Mouse (Mus musculus): ENCODE measurements around the gene Mtcp1. TPM values are rescaled to one million over a fixed set of nuclear protein-coding genes. Genes with fewer than 3 reads are reported as not detected.

Gene Mtcp1
- polyA plus RNA-seq (2015; fragmentation: Nextera tagmentation; extraction: Ambion mirVana) = 2.7 and 3.3 TPM in 2 replicates

GRCm38 (mm10) chrX:75415936-75416785 is at the start of gene Mtcp1, which contains the start of the genes Cmc4 and Brcc3:
Gene Mtcp1 (minus strand): TSS chrX:75416588.
Gene Cmc4 (minus strand): TSS chrX:75416584.
Gene Brcc3 (plus strand): TSS chrX:75416628.
- WGBS (ENCODE audit: insufficient replicate concordance) = 15% methylated on average over 45 of the region's 52 CpGs
- H3K27me3 ChIP-seq (ENCODE audit: insufficient read depth, low read length) = no peaks in the 10 kb centered on the region
- peak within 1 kb of the TSS; percentile 69 for H3K4me3 ChIP-seq (ENCODE audit: low read depth, low read length)
- DNase-seq (peak; percentile 91), ATAC-seq (peak; percentile 99)
- no peaks in the 10 kb centered on the region for H3K4me1 ChIP-seq (ENCODE audit: insufficient read depth)
- TF ChIP-seq EP300 (IDR thresholded peaks at IDR 0.05; ENCODE audit: low read depth) (0 out of 2 replicates have a peak, but pooled peaks have one; percentile 5), CTCF (IDR thresholded peaks at IDR 0.05; ENCODE audit: low read depth) (peak; percentile 29; the same call in 1 of the 2 replicates)
- H3K27ac ChIP-seq (ENCODE audit: low read depth) = peak within 1 kb of the TSS; percentile 93
- peak within 1 kb of the TSS; percentile 66 for H3K4me2 ChIP-seq (ENCODE audit: low read depth, low read length)
- no peaks in the 10 kb centered on the region for H3K9me3 ChIP-seq (ENCODE audit: low read length)
- no peaks in the 10 kb centered on the region for H3K36me3 ChIP-seq (replicated peaks; ENCODE audit: insufficient read depth, low read length)
- H3K9ac ChIP-seq (replicated peaks) = peak within 1 kb of the TSS; percentile 82

- 75% methylated on average over 1 of the region's 1 CpGs for WGBS (ENCODE audit: insufficient replicate concordance)
- Histone ChIP-seq H3K4me1 (ENCODE audit: insufficient read depth) (no peaks in the 10 kb centered on the region), H3K4me3 (ENCODE audit: low read depth, low read length) (no peak overlapping the region), H3K27ac (ENCODE audit: low read depth) (no peak overlapping the region), H3K9me3 (ENCODE audit: low read length) (no peaks in the 10 kb centered on the region), H3K27me3 (ENCODE audit: insufficient read depth, low read length) (no peaks in the 10 kb centered on the region), H3K9ac (replicated peaks) (no peak overlapping the region), H3K36me3 (replicated peaks; ENCODE audit: insufficient read depth, low read length) (peaks cover 4% of the 10 kb centered on the region), H3K4me2 (ENCODE audit: low read depth, low read length) (no peak overlapping the region)
- TF ChIP-seq EP300 (IDR thresholded peaks at IDR 0.05; ENCODE audit: low read depth) (no peak), CTCF (IDR thresholded peaks at IDR 0.05; ENCODE audit: low read depth) (no peak)
- ATAC-seq (no peak), DNase-seq (no peak)
These were observed 38.2 kb upstream of the Mtcp1 start for GRCm38 (mm10) chrX:75454597-75454996.

GRCm38 (mm10) chrX:75409711-75410110 is 6.7 kb downstream of the Mtcp1 start:
- Histone ChIP-seq H3K9me3 (ENCODE audit: low read length) (no peaks in the 10 kb centered on the region), H3K36me3 (replicated peaks; ENCODE audit: insufficient read depth, low read length) (0 out of 2 replicates have a peak, but pooled peaks cover 2% of the 10 kb centered on the region), H3K27ac (ENCODE audit: low read depth) (no peak overlapping the region), H3K4me2 (ENCODE audit: low read depth, low read length) (no peak overlapping the region), H3K27me3 (ENCODE audit: insufficient read depth, low read length) (no peaks in the 10 kb centered on the region), H3K9ac (replicated peaks) (no peak overlapping the region), H3K4me1 (ENCODE audit: insufficient read depth) (no peaks in the 10 kb centered on the region), H3K4me3 (ENCODE audit: low read depth, low read length) (no peak overlapping the region)
- no peak for TF ChIP-seq CTCF (IDR thresholded peaks at IDR 0.05; ENCODE audit: low read depth)
- TF ChIP-seq EP300 (IDR thresholded peaks at IDR 0.05; ENCODE audit: low read depth) = no peak
- 80% methylated on average over 1 of the region's 1 CpGs for WGBS (ENCODE audit: insufficient replicate concordance)
- DNase-seq (no peak), ATAC-seq (no peak)

DNA sequence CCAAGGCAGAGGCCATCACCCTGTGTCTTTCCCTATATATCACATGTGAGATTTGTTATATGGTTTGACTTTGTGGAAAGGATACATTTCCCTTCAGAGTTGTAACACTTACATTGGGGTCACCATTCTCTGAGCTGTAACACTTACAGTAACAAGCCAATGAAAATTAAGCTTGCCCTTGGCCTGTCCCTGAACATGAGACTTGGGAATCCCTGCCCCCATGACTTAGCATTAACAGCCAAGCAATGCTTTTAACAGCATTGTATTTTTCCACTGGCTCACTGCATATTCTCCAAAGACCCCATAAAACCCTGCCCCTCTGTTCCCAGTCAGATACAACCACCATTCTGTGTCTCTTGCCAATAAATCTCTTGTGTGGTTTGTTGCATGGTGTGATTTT is 13.0 kb downstream of the Mtcp1 start:
- no peaks in the 10 kb centered on the region for H3K4me1 ChIP-seq (ENCODE audit: insufficient read depth)
- no peaks in the 10 kb centered on the region for H3K27me3 ChIP-seq (ENCODE audit: insufficient read depth, low read length)
- H3K9ac ChIP-seq (replicated peaks) = no peak overlapping the region
- H3K4me2 ChIP-seq (ENCODE audit: low read depth, low read length) = no peak overlapping the region
- no peak for TF ChIP-seq EP300 (IDR thresholded peaks at IDR 0.05; ENCODE audit: low read depth)
- no peak for TF ChIP-seq CTCF (IDR thresholded peaks at IDR 0.05; ENCODE audit: low read depth)
- H3K36me3 ChIP-seq (replicated peaks; ENCODE audit: insufficient read depth, low read length) = no peaks in the 10 kb centered on the region; the same call in 1 of the 2 replicates
- H3K9me3 ChIP-seq (ENCODE audit: low read length) = no peaks in the 10 kb centered on the region
- no peak for DNase-seq
- no peak overlapping the region for H3K4me3 ChIP-seq (ENCODE audit: low read depth, low read length)
- ATAC-seq = no peak
- H3K27ac ChIP-seq (ENCODE audit: low read depth) = peak overlapping the region; percentile 72

- peak; percentile 91 for TF ChIP-seq EP300 (IDR thresholded peaks at IDR 0.05; ENCODE audit: low read depth)
- TF ChIP-seq CTCF (IDR thresholded peaks at IDR 0.05; ENCODE audit: low read depth) = no peak
- Histone ChIP-seq H3K9me3 (ENCODE audit: low read length) (no peaks in the 10 kb centered on the region), H3K4me2 (ENCODE audit: low read depth, low read length) (no peak overlapping the region), H3K9ac (replicated peaks) (no peak overlapping the region), H3K36me3 (replicated peaks; ENCODE audit: insufficient read depth, low read length) (no peaks in the 10 kb centered on the region; the same call in 1 of the 2 replicates), H3K4me1 (ENCODE audit: insufficient read depth) (no peaks in the 10 kb centered on the region), H3K27ac (ENCODE audit: low read depth) (peak overlapping the region; percentile 72), H3K4me3 (ENCODE audit: low read depth, low read length) (no peak overlapping the region), H3K27me3 (ENCODE audit: insufficient read depth, low read length) (no peaks in the 10 kb centered on the region)
- DNase-seq (peak; percentile 12), ATAC-seq (peak; percentile 96)
- 35% methylated on average over 2 of the region's 2 CpGs for WGBS (ENCODE audit: insufficient replicate concordance)
These were observed 13.7 kb downstream of the Mtcp1 start for GRCm38 (mm10) chrX:75402668-75403067.

GRCm38 (mm10) chrX:75399471-75399870 is 16.9 kb downstream of the Mtcp1 start:
- Histone ChIP-seq H3K27ac (ENCODE audit: low read depth) (no peak overlapping the region), H3K4me2 (ENCODE audit: low read depth, low read length) (no peak overlapping the region), H3K27me3 (ENCODE audit: insufficient read depth, low read length) (no peaks in the 10 kb centered on the region), H3K36me3 (replicated peaks; ENCODE audit: insufficient read depth, low read length) (peaks cover 5% of the 10 kb centered on the region; the same call in 1 of the 2 replicates), H3K4me1 (ENCODE audit: insufficient read depth) (no peaks in the 10 kb centered on the region), H3K9ac (replicated peaks) (no peak overlapping the region), H3K9me3 (ENCODE audit: low read length) (no peaks in the 10 kb centered on the region), H3K4me3 (ENCODE audit: low read depth, low read length) (no peak overlapping the region)
- no peak for ATAC-seq
- TF ChIP-seq CTCF (IDR thresholded peaks at IDR 0.05; ENCODE audit: low read depth) = no peak
- TF ChIP-seq EP300 (IDR thresholded peaks at IDR 0.05; ENCODE audit: low read depth) = no peak
- DNase-seq = no peak
- 86% methylated on average over 1 of the region's 1 CpGs for whole genome bisulfite sequencing (ENCODE audit: insufficient replicate concordance)

Data from liver, postnatal 0 days (tissue).